Mouse (Mus musculus) liver, embryonic 12.5 days (tissue): ENCODE data around the gene Klhdc1. TPM values are rescaled to one million over a fixed set of nuclear protein-coding genes. Genes with fewer than 3 reads are reported as not detected.

ENCODE experiments used
- ATAC-seq: fragments of 200-750 bp; cut with Nextera tagmentation; 2 replicates; pipeline ENCODE4 v1.8.0; 2017; ENCODE audit warnings: moderate number of reproducible peaks, mild to moderate bottlenecking, moderate library complexity
- H3K27ac ChIP-seq: fragments of 300-500 bp; sonication (generic); 2 replicates; pipeline ENCODE4 v1.5.1; 2016; ENCODE audit warnings: mild to moderate bottlenecking
- H3K27me3 ChIP-seq: fragments of 300-500 bp; sonication (generic); replicated peaks from 2 replicates; pipeline ENCODE4 v1.6.1; 2016; ENCODE audit warnings: mild to moderate bottlenecking, moderate library complexity
- H3K36me3 ChIP-seq: fragments of 300-500 bp; sonication (generic); 2 replicates; pipeline ENCODE4 v1.6.1; 2016; ENCODE audit warnings: mild to moderate bottlenecking, moderate library complexity
- H3K4me1 ChIP-seq: fragments of 300-500 bp; sonication (generic); 2 replicates; pipeline ENCODE4 v1.6.1; 2016
- H3K4me2 ChIP-seq: fragments of 300-500 bp; sonication (generic); 2 replicates; pipeline ENCODE4 v1.6.1; 2016; ENCODE audit warnings: mild to moderate bottlenecking, moderate library complexity
- H3K4me3 ChIP-seq: fragments of 300-500 bp; sonication (generic); 2 replicates; pipeline ENCODE4 v1.5.1; 2016; ENCODE audit warnings: mild to moderate bottlenecking, moderate library complexity
- H3K9ac ChIP-seq: fragments of 300-500 bp; sonication (generic); 2 replicates; pipeline ENCODE4 v1.6.1; 2016; ENCODE audit warnings: mild to moderate bottlenecking, moderate library complexity
- H3K9me3 ChIP-seq: fragments of 300-500 bp; sonication (generic); replicated peaks from 2 replicates; pipeline ENCODE4 v1.6.1; 2016; ENCODE audit warnings: mild to moderate bottlenecking, moderate library complexity
- WGBS: fragments of 180-500 bp; shearing (Covaris S2); methylation state at CpG from one replicate; pipeline ENCODE4 v1.1.7; 2016; ENCODE audit not compliant: insufficient replicate concordance; 5-methylcytosine and 5-hydroxymethylcytosine counted together
- polyA plus RNA-seq: library from polyadenylated mRNA; unstranded; fragments of >200 nt; fragmentation: Nextera tagmentation; extraction: Ambion mirVana; gene quantifications from 2 replicates; pipeline ENCODE4 v1.2.1, GENCODE M21; 2016

Klhdc1 gene
- polyA plus RNA-seq = 5.0 and 5.4 TPM in 2 replicates

- no peaks in the 10 kb centered on the region for H3K27me3 ChIP-seq
- H3K9ac ChIP-seq = peak within 1 kb of the TSS; percentile 83
- ATAC-seq = no peak
- H3K9me3 ChIP-seq = no peaks in the 10 kb centered on the region
- peak within 1 kb of the TSS; percentile 77 for H3K4me3 ChIP-seq
- peak within 1 kb of the TSS; percentile 98 for H3K4me2 ChIP-seq
- WGBS = 52% methylated on average over 6 of the region's 6 CpGs
- H3K4me1 ChIP-seq = peaks cover 32% of the 10 kb centered on the region
- H3K27ac ChIP-seq = peak within 1 kb of the TSS; percentile 71
- H3K36me3 ChIP-seq = no peaks in the 10 kb centered on the region
Measured at GRCm38 (mm10) chr12:69240876-69241275, at the start of gene Klhdc1. Gene Klhdc1 (plus strand): TSS chr12:69241176.

- peaks cover 33% of the 10 kb centered on the region for H3K4me1 ChIP-seq
- H3K4me3 ChIP-seq = no peak overlapping the region
- no peak overlapping the region for H3K27ac ChIP-seq
- no peak overlapping the region for H3K9ac ChIP-seq
- peaks cover 67% of the 10 kb centered on the region for H3K36me3 ChIP-seq
- H3K27me3 ChIP-seq = no peaks in the 10 kb centered on the region
- no peaks in the 10 kb centered on the region for H3K9me3 ChIP-seq
- 85% methylated on average over 5 of the region's 5 CpGs for WGBS
- no peak overlapping the region for H3K4me2 ChIP-seq
- no peak for ATAC-seq
Measured at GRCm38 (mm10) chr12:69191396-69191795, 49.6 kb upstream of the Klhdc1 start.

GRCm38 (mm10) chr12:69192637-69193036, 48.3 kb upstream of the Klhdc1 start:
- 85% methylated on average over 2 of the region's 2 CpGs for WGBS
- Histone ChIP-seq H3K27ac (no peak overlapping the region), H3K4me2 (no peak overlapping the region), H3K9ac (no peak overlapping the region), H3K4me3 (no peak overlapping the region), H3K36me3 (peaks cover 57% of the 10 kb centered on the region), H3K9me3 (no peaks in the 10 kb centered on the region), H3K4me1 (peaks cover 24% of the 10 kb centered on the region), H3K27me3 (no peaks in the 10 kb centered on the region)
- ATAC-seq = no peak

DNA sequence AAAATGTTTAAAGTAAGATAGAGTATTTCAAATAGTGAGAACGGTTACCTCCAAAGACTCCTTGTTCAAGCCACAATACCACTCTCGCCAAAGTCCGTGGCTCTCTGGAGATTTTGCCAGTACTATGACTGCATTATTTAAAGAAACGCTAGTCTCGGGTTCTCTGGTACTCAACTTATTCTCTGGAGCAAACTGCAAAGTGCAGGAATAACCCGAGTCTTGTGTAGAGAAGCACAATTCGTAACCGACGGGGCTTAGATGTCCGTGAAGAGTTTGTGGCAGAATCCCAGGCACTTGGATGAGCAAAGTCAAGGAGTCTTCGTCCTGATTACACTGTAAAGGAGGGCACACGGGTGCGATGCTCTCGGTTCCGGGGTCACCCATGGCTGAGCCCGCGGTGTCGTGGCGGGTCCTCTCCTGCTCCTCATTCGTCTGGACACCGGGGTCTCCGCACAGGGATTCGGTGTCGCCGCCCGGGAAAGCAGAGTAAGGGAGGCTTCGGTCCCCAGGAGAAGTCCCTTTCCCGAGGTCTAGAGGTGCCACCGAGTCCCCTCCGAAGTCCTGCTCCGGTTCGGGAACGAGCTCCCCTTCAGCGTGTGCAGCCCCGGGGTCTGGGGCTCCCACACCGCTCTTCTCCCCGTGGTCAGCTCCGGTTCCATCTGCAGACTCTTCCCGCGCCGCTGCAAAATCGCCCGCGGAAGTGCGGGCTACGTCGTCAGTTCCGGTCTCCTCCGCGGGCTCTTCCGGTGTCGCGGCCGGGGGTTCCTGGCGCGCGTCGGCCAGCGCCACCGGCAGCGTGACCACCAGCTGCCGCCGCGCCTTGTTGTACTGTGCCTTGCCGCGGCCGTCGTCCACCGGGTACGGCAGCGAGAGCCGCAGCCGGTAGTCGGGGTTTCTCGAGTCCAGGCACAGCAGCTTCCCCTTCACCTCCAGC, 44.3 kb upstream of the Klhdc1 start, which contains the start of gene Gm49383:
Gene Gm49383, minus strand, starts transcription at position 661 of the 934 bp plus-strand sequence.
- Histone ChIP-seq H3K4me3 (peak within 1 kb of the TSS; percentile 98), H3K27me3 (no peaks in the 10 kb centered on the region), H3K27ac (peak within 1 kb of the TSS; percentile 90), H3K9me3 (no peaks in the 10 kb centered on the region), H3K9ac (peak within 1 kb of the TSS; percentile 92), H3K4me2 (peak within 1 kb of the TSS; percentile 99), H3K36me3 (peaks cover 46% of the 10 kb centered on the region), H3K4me1 (peaks cover 39% of the 10 kb centered on the region)
- WGBS = under 1% methylated on average over 75 of the region's 75 CpGs
- peak; percentile 72 for ATAC-seq

DNA sequence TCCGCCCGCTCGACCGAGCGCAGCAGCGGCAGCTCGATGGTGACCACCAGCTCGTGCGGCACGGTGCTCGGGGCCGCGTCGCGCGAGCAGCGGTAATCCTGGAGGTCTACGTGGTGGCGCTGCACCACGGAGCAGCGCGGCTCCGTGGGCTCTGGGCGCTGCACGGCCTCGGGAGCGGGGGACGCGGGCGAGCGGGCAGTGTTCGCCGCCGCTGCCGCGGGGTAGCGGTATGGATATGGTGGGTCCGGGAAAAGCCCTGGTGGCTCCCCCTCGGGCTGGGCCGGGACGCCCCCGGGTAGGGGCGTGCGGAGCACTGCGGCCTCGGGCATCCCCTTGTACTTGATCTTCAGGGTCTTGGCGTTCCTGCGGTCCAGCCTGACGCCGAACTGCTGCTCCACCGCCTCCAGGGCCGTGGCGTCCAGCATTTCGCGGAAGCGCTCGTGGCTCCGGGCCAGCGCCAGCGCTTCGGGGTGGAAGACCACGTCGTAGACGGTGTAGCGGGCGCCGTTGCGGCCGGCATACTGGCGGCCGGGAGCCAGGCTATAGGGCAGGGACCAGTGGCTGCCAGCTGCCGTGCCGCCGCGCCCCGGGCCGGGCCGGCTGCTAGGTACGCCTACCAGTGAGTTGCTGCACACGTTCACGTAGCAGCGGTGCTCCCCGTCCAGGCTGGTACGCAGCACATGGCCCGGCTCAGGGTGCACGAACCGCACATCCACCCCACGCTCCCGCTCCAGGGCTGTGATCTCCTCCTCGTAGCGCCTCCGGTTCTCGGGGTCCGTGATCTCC, 43.4 kb upstream of the Klhdc1 start:
- H3K27ac ChIP-seq = peak overlapping the region; percentile 90

GRCm38 (mm10) chr12:69198164-69198535, 42.8 kb upstream of the Klhdc1 start, which contains the start of gene Dnaaf2:
Gene Dnaaf2 (minus strand): TSS chr12:69198429.
- Histone ChIP-seq H3K27ac (peak within 1 kb of the TSS; percentile 90), H3K4me3 (peak within 1 kb of the TSS; percentile 98), H3K9me3 (no peaks in the 10 kb centered on the region), H3K36me3 (peaks cover 46% of the 10 kb centered on the region), H3K4me1 (peaks cover 39% of the 10 kb centered on the region), H3K9ac (peak within 1 kb of the TSS; percentile 92), H3K4me2 (peak within 1 kb of the TSS; percentile 99), H3K27me3 (no peaks in the 10 kb centered on the region)
- WGBS = 1% methylated on average over 18 of the region's 18 CpGs
- ATAC-seq = peak; percentile 43

More for the DNA sequence above, 43.4 kb upstream of the Klhdc1 start:
- Histone ChIP-seq H3K4me1 (peaks cover 39% of the 10 kb centered on the region), H3K9ac (peak overlapping the region; percentile 92), H3K27me3 (no peaks in the 10 kb centered on the region), H3K36me3 (peaks cover 46% of the 10 kb centered on the region), H3K4me2 (peak overlapping the region; percentile 99), H3K4me3 (peak overlapping the region; percentile 98), H3K9me3 (no peaks in the 10 kb centered on the region)
- peak; percentile 84 for ATAC-seq
- WGBS = under 1% methylated on average over 89 of the region's 94 CpGs

DNA sequence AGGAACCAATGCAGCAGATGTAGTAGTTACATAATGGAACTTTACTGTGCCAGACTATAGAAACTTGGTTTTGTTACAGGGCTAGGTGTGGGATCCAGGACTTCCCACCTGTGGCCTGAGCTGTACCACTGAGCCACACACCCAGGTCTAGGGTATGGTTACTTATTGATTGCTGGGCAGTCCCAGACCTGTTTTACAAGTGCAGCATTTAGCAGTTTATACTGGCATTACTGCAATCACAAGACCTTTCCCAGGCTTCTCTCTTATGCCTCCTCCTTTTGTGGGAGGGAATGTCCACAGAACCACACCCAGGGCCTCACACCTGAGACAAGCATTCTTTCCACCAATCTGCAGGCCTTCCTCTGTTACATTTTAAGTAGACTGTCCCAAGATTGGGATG, 42.0 kb upstream of the Klhdc1 start:
- peaks cover 36% of the 10 kb centered on the region for H3K4me1 ChIP-seq
- peak overlapping the region; percentile 92; the same call in 1 of the 2 replicates for H3K9ac ChIP-seq
- no peak overlapping the region for H3K27ac ChIP-seq
- peak overlapping the region; percentile 98; the same call in 1 of the 2 replicates for H3K4me3 ChIP-seq
- H3K9me3 ChIP-seq = no peaks in the 10 kb centered on the region
- ATAC-seq = no peak
- H3K27me3 ChIP-seq = no peaks in the 10 kb centered on the region
- H3K36me3 ChIP-seq = peaks cover 48% of the 10 kb centered on the region
- peak overlapping the region; percentile 99 for H3K4me2 ChIP-seq

- no peak within 1 kb of the TSS for H3K4me2 ChIP-seq
- H3K27me3 ChIP-seq = no peaks in the 10 kb centered on the region
- WGBS = 83% methylated on average over 16 of the region's 16 CpGs
- peaks cover 87% of the 10 kb centered on the region for H3K36me3 ChIP-seq
- ATAC-seq = no peak
- H3K4me3 ChIP-seq = no peak within 1 kb of the TSS
- no peaks in the 10 kb centered on the region for H3K9me3 ChIP-seq
- H3K27ac ChIP-seq = no peak within 1 kb of the TSS
- no peak within 1 kb of the TSS for H3K9ac ChIP-seq
- peaks cover 11% of the 10 kb centered on the region for H3K4me1 ChIP-seq
Measured at GRCm38 (mm10) chr12:69204052-69204833, 36.7 kb upstream of the Klhdc1 start, which contains the start of gene Gm49384. Gene Gm49384 (minus strand): TSS chr12:69204267.

DNA sequence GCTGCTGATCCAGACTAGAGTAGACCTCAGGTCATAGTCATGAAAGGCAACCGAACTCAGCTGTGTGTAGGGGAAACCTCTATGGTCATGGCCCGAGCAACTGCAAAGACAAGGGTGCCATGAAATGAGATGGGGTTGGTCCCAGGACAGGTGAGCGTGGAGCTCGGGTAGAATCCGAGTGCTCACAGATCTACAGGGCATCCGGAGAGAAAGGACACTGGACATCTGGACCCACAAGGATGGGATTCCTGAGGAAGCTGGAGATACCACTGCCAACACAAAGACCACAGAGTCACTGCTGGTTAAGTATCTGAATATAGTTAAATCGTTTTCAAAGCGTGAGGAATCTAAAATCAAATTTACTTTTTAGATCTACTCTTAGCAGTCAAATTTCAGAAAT, 33.6 kb upstream of the Klhdc1 start:
- no peak overlapping the region for H3K4me2 ChIP-seq
- H3K27me3 ChIP-seq = no peaks in the 10 kb centered on the region
- H3K36me3 ChIP-seq = peaks cover 92% of the 10 kb centered on the region
- no peak for ATAC-seq
- no peaks in the 10 kb centered on the region for H3K9me3 ChIP-seq
- H3K4me3 ChIP-seq = no peak overlapping the region
- WGBS = 84% methylated on average over 8 of the region's 8 CpGs
- no peaks in the 10 kb centered on the region for H3K4me1 ChIP-seq
- H3K27ac ChIP-seq = no peak overlapping the region
- H3K9ac ChIP-seq = no peak overlapping the region

GRCm38 (mm10) chr12:69207926-69208325, 33.0 kb upstream of the Klhdc1 start:
- WGBS = 94% methylated on average over 7 of the region's 7 CpGs

GRCm38 (mm10) chr12:69208520-69208919, 32.5 kb upstream of the Klhdc1 start:
- H3K9ac ChIP-seq = no peak overlapping the region
- ATAC-seq = no peak

More at GRCm38 (mm10) chr12:69207926-69208325, 33.0 kb upstream of the Klhdc1 start:
- no peak overlapping the region for H3K4me2 ChIP-seq
- H3K4me3 ChIP-seq = no peak overlapping the region
- H3K4me1 ChIP-seq = no peaks in the 10 kb centered on the region
- no peak for ATAC-seq
- H3K9ac ChIP-seq = no peak overlapping the region
- no peaks in the 10 kb centered on the region for H3K27me3 ChIP-seq
- H3K27ac ChIP-seq = no peak overlapping the region
- H3K9me3 ChIP-seq = no peaks in the 10 kb centered on the region
- peaks cover 92% of the 10 kb centered on the region for H3K36me3 ChIP-seq

More at GRCm38 (mm10) chr12:69208520-69208919, 32.5 kb upstream of the Klhdc1 start:
- Histone ChIP-seq H3K4me1 (no peaks in the 10 kb centered on the region), H3K27me3 (no peaks in the 10 kb centered on the region), H3K4me3 (no peak overlapping the region), H3K9me3 (no peaks in the 10 kb centered on the region), H3K36me3 (peaks cover 92% of the 10 kb centered on the region), H3K27ac (no peak overlapping the region), H3K4me2 (no peak overlapping the region)
- 75% methylated on average over 2 of the region's 2 CpGs for WGBS
